Mouse (Mus musculus) embryonic facial prominence, embryonic 11.5 days (tissue): Measurements from ENCODE around the gene Gimd1. TPM values are rescaled to one million over a fixed set of nuclear protein-coding genes. Genes with fewer than 3 reads are reported as not detected.

Experiments
- ATAC-seq: fragments of 200-750 bp; cut with Nextera tagmentation; replicated peaks from 2 replicates; pipeline ENCODE4 v1.8.0; 2017; ENCODE audit warnings: low read depth; ENCODE audit not compliant: insufficient number of reproducible peaks, low FRiP score, low TSS enrichment
- DNase-seq: peaks from one replicate; pipeline ENCODE4 v3.0.0-alpha.2; 2015; ENCODE audit warnings: low spot score
- H3K27ac ChIP-seq: fragments of 300-500 bp; sonication (generic); replicated peaks from 2 replicates; pipeline ENCODE4 v1.5.1; 2014; ENCODE audit warnings: mild to moderate bottlenecking, low read depth, low read length, control low read depth
- H3K27me3 ChIP-seq: fragments of 300-500 bp; sonication (generic); 2 replicates; pipeline ENCODE4 v1.6.1; 2014; ENCODE audit warnings: mild to moderate bottlenecking, low read length, moderate library complexity, mixed read lengths; ENCODE audit not compliant: control insufficient read depth, insufficient read depth
- H3K36me3 ChIP-seq: fragments of 300-500 bp; sonication (generic); replicated peaks from 2 replicates; pipeline ENCODE4 v1.6.1; 2014; ENCODE audit warnings: low read depth, mild to moderate bottlenecking, low read length, moderate library complexity, mixed read lengths; ENCODE audit not compliant: control insufficient read depth, insufficient read depth
- H3K4me1 ChIP-seq: fragments of 300-500 bp; sonication (generic); 2 replicates; pipeline ENCODE4 v1.6.1; 2014; ENCODE audit warnings: low read length, mixed read lengths; ENCODE audit not compliant: control insufficient read depth, insufficient read depth
- H3K4me2 ChIP-seq: fragments of 300-500 bp; sonication (generic); 2 replicates; pipeline ENCODE4 v1.6.1; 2014; ENCODE audit warnings: low read depth, mild to moderate bottlenecking, control low read depth, low read length, moderate library complexity
- H3K4me3 ChIP-seq: fragments of 300-500 bp; sonication (generic); 2 replicates; pipeline ENCODE4 v1.5.1; 2014; ENCODE audit warnings: low read depth, low read length, control low read depth
- H3K9ac ChIP-seq: fragments of 300-500 bp; sonication (generic); replicated peaks from 2 replicates; pipeline ENCODE4 v1.6.1; 2014; ENCODE audit warnings: mild to moderate bottlenecking, control low read depth, low read length
- H3K9me3 ChIP-seq: fragments of 300-500 bp; sonication (generic); replicated peaks from 2 replicates; pipeline ENCODE4 v1.6.1; 2016; ENCODE audit warnings: mild to moderate bottlenecking, low read length, inconsistent platforms, mixed read lengths; ENCODE audit not compliant: control insufficient read depth
- WGBS: fragments of 180-500 bp; shearing (Covaris S2); extraction: QIAGEN DNeasy Blood & Tissue Kit; methylation state at CpG from one replicate; pipeline ENCODE4 v1.1.7; 2014; 5-methylcytosine and 5-hydroxymethylcytosine counted together
- polyA plus RNA-seq: library from polyadenylated mRNA; unstranded; fragments of >200 nt; fragmentation: Nextera tagmentation; extraction: Ambion mirVana; gene quantifications from 2 replicates; pipeline ENCODE4 v1.2.1, GENCODE M21; 2014

Gimd1 gene
- polyA plus RNA-seq, 1 experiment from 2014 or later, result not detected

DNA sequence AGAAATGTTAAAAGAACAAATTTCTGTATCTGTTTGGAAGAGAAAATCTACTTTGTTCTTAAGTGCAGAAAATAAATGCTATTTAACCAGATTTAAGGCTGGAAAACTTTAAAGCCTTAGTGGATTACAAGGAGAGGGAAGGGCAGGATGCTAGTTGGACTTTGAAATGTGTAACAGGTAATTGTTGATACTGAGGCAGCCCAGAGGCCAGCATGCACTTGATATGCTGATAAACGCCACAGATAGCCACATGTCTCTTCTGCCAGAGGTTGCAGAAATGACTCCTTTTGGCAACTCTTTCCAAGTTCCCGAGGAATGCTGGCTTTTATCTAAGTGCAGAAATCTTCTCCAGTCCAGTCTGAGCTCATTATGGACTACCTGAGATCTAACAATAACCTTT lies 47.9 kb downstream of the Gimd1 start:
- WGBS, result 87% methylated on average over 2 of the region's 2 CpGs
- Histone ChIP-seq H3K4me1 (no peaks in the 10 kb centered on the region), H3K4me3 (no peak overlapping the region), H3K27ac (no peak overlapping the region), H3K9ac (no peak overlapping the region), H3K4me2 (no peak overlapping the region), H3K36me3 (no peaks in the 10 kb centered on the region), H3K27me3 (no peaks in the 10 kb centered on the region), H3K9me3 (no peaks in the 10 kb centered on the region)
- DNase-seq, result no peak
- no peak for ATAC-seq

DNA sequence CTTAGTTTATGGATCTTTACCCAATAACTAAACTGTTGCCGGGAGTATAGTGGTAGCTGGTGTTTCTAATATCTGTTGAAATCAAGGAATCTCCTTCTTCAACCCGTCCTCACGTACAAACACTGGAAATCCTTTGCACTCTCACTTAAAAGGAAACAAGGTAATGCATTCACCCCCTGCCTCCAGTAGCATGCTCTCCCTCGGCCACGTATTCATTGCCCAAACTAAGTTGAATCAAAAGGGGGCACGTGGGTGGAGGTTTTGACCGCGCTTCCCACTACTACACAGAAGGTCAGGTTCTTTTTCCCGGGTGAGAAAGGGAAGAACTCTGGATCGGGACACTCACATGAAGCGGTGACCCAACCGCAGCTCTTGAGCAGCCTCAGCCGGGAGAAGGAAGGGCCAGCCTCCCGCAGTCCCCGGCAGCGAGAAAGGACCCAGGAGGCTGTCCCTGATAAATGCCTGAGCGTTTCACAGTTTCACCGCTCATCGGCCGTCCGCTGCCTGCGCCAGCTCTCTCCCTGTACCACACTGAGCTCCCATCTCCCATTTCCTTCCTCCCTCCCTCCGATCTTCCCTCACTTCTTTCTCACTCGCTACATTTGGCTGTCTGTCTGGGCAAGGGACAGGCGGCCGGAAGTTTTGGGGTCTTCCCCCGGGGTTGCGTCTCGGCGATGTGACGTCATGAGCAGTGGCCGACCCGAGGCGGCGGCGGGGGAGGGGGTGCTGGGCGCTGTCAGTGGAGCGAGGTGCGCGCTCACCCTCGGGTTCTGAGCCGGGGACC lies 54.0 kb downstream of the Gimd1 start, which contains the start of gene Tbck:
TSS of gene Tbck (plus strand) at position 698 of the 784 bp plus-strand sequence.
- ATAC-seq (peak; percentile 93), DNase-seq (peak; percentile 92)
- H3K27me3 ChIP-seq, result no peaks in the 10 kb centered on the region
- H3K4me1 ChIP-seq, result no peaks in the 10 kb centered on the region
- WGBS, result under 1% methylated on average over 40 of the region's 42 CpGs
- peak within 1 kb of the TSS; percentile 62 for H3K4me3 ChIP-seq
- no peaks in the 10 kb centered on the region; the same call in 1 of the 2 replicates for H3K36me3 ChIP-seq
- H3K9me3 ChIP-seq, result no peaks in the 10 kb centered on the region
- peak within 1 kb of the TSS; percentile 67 for H3K4me2 ChIP-seq
- peak within 1 kb of the TSS; percentile 80 for H3K27ac ChIP-seq
- peak within 1 kb of the TSS; percentile 88 for H3K9ac ChIP-seq

DNA sequence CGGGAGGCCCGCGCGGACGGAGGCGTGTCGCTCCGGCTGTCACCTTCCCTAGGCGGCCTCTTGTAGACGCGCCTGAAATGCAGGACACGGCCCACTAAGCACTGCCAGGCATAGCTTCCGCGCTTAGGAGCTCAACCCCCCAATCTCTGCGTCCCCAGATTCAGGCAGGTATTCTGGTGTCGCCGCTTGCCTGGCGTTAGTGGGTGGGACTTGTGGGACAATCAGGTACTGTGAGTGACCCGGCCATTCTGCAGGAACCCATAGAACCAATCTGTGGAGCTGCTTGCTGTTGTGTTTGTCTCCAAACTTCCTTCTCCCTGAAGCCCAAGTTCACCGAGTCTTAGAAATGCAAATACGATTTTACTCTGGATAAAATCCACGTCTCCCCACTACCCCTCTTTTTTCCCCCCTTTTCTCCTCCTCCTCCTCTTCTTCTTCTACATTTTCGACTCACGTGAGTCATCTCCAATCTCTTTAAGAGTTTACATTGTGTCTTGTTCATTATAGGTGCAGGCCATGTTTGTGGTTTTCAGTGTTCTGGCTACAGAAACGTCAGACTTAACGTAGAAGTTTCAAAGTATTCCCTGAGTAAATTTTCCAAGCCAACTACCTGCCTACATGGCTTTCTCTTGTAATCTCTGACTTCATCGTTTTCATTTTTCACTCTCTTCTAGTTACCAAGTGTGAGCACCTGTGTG lies 54.8 kb downstream of the Gimd1 start, which contains the start of gene Aimp1:
TSS of gene Aimp1 (minus strand) at position 140 of the 698 bp plus-strand sequence.
- no peaks in the 10 kb centered on the region for H3K27me3 ChIP-seq
- H3K27ac ChIP-seq, result peak within 1 kb of the TSS; percentile 80
- WGBS, result 3% methylated on average over 27 of the region's 27 CpGs

More for the DNA sequence above, 54.8 kb downstream of the Gimd1 start, which contains the start of gene Aimp1:
- no peak for DNase-seq
- Histone ChIP-seq H3K36me3 (no peaks in the 10 kb centered on the region; the same call in 1 of the 2 replicates), H3K4me2 (peak within 1 kb of the TSS; percentile 67), H3K9me3 (no peaks in the 10 kb centered on the region), H3K9ac (peak within 1 kb of the TSS; percentile 88), H3K4me1 (no peaks in the 10 kb centered on the region), H3K4me3 (peak within 1 kb of the TSS; percentile 62)
- ATAC-seq, result no peak; the same call in 1 of the 2 replicates

Other genes with a start within 250 kb of the Gimd1 start
- 23.0 and 25.3 TPM in 2 replicates for gene Tbck, start 54.3 kb downstream of the Gimd1 start, polyA plus RNA-seq
- 89.1 and 93.3 TPM in 2 replicates for gene Aimp1, start 54.5 kb downstream of the Gimd1 start, polyA plus RNA-seq